Mouse (Mus musculus) brain, embryonic 14.5 days (tissue): ENCODE measurements at regions not wholly inside any gene's neighbourhood (a gene's known extent, or its start where the extent isn't known, plus 50 kb on each side); places are given as distances from the start of the nearest gene placed in this dataset.

Experiments used
- CTCF ChIP-seq: fragments of 200-500 bp; IDR thresholded peaks from 2 replicates; pipeline ENCODE4 v1.5.1; 2012; ENCODE audit warnings: inconsistent platforms, mild to moderate bottlenecking, moderate library complexity, borderline replicate concordance; ENCODE audit not compliant: insufficient read depth, insufficient read length; ENCODE audit errors: extremely low read depth
- POLR2A ChIP-seq: fragments of 200-500 bp; IDR thresholded peaks from 2 replicates; pipeline ENCODE4 v1.6.1; 2012; ENCODE audit warnings: mild to moderate bottlenecking, inconsistent platforms, borderline replicate concordance; ENCODE audit not compliant: poor library complexity, insufficient read depth, insufficient read length, severe bottlenecking; ENCODE audit errors: extremely low read depth

GRCm38 (mm10) chr1:183937166-183937565 is 75.9 kb upstream of the Dusp10 start:
- TF ChIP-seq CTCF (no peak), POLR2A (no peak)
